Mouse (Mus musculus) ovary, postnatal 10 days (tissue): ENCODE measurements around the gene Cpne2.

ENCODE experiments used
- DNase-seq: peaks from one replicate; pipeline ENCODE4 v3.0.0; 2022; ENCODE audit warnings: low spot score

Cpne2 gene

DNA sequence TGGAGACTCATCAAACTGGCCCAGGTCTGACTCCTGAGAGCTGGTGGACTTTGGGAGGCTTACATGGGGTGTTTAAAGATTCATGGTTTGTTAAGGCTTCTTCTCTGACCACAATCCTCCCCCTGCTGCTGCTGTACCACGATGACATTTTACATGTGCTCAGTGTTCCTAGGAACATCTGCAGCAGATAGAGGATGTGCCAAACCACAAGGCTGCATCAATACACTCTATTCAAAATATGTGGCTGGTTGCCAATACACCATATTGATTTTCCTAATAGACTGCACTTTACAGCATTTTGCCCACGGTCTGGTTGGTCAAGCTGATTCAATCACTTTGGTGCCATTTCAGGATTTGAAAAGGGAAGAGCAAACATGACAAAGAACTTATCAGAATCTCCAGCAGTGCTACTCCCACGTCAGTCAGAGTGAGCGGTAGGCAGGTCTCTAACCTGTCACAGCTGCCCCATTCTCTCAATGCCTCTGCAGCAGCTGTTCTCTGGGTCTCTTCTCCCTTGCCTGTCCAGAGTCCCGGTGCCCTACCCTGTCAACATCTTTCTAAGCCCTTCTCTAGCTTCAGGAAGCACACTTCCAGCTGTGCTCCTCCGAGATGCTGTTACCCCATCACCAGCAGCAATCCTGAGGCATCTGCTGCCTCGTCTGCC lies 49.2 kb downstream of the Cpne2 start:
- no peak for DNase-seq

DNA sequence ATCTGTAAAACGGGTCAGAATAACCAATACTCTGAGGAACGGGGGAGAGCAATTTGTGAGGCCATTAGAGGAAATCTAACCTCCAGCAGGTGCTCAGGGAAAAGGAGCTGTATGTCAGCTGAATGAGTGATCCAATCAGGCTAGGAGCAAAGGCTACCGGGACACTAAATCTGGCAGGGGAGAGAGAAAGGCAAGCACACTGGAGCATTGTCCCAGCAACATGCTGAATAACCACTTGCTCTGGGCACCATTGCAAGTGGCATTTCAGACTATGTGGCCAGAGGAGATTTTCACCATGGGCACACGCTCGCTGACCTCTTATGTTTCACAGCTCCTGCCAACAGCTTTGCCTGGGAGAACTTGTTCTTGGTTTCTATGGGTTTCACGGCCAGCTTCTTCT lies 49.8 kb downstream of the Cpne2 start:
- no peak for DNase-seq

DNA sequence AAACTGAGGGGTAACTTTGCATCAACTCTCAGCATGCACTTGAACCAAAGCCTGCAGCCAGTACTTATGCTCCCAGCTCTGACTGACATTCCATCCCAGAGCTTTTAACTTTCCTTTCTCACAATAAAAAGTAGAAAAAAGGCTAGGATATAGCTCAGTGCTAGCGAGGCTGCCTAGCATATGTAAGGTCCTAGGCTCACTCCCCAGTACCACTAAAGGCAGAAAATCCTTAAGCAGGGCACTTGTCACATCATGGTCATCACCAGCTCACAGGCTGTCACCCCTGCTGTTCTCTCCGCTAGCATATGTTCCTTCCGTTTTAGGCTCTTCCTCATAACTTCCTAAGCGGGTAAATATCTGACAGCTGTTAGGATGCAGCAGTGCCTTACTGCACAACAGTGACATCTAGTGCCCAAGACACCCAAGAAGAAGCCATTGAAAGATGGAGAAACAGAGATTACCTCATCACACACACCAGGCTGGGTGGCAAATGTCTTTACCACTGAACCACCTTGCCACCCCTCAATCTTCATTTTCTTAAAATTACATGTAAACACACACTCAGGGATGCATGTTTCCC lies 51.5 kb downstream of the Cpne2 start:
- DNase-seq: no peak

DNA sequence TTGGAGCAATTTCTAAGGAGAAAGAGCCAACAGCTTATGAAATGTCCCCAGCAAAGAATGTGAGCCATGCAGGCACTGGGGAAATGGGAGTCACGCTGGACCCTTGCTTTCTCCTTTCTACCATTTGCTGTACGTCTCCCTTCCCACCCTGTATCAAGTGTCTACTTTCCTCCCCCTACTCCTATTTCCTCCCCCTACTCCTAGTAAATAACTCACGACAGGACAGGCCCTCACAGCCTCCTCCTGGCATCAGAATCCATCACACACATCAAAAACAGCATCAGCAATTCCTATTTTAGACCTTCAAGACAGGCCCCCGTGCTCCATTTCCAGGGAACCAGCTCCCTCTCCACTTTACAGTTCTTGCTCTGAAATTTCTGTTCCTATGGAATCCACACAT lies 58.9 kb downstream of the Cpne2 start:
- DNase-seq: no peak

DNA sequence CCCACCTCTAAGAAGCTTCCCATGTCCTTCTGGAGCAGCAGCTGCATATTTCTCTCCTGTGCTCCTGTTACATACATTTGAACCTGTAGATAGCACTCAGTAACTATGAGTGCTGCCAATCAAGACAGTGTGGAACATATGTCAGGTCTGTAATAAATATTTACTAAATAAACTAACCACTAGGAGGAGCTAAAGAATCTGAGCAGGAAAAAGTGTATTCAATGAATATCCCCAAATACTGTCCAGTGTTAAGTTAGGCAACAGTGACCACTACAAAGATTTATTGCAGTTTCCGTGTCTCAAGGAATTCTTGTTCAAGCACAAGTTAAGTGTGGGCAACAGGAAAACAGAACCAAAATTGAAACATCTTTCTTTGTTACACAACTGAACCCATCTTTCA lies 61.4 kb downstream of the Cpne2 start:
- no peak for DNase-seq

DNA sequence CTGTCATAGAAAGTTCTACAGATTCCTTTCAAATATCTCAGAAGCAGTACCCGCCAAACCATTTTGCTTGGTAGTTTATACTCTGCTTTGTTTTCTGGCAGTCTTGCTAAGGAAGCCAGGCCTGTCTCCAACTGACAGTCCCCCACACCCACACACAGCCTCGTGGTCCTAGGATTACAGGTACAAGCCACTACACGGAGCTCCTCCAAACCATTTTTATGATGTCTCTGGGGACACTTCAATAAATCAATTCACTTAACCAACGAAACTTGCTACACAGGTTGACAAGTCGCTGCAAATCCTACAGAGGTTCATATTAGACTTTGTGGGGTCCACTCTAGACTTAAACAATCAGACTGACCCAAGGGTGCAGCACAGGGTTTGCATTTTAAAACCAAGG lies 67.7 kb downstream of the Cpne2 start:
- DNase-seq: no peak

DNA sequence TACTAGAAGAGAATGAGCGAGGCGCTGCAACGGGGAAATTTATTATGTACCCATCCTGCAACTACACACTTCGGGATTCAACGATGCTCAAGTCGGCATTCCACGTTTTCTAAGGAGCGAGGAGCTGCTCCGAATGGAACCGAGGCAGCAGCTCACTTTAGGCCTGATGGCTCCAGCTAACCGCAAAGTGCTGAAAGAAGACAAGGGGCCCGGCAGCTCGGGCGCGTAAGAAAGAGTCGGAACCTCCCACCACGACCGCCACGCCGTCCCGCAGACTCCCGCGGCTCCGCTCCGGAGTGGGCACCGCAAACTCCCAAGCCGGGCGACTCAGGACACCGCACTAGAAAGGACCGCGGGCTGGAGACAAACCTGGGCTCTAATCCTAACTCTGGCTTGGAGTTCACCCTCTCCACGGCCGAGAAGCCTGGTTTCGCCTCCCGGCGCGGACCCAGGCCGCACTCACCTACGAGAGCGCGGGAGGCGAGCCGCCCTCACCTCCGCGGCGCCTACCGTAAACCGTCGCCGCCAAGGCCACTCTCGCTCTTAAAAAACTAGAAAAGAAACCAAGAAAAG lies 68.3 kb downstream of the Cpne2 start:
- peak; percentile 19 for DNase-seq

DNA sequence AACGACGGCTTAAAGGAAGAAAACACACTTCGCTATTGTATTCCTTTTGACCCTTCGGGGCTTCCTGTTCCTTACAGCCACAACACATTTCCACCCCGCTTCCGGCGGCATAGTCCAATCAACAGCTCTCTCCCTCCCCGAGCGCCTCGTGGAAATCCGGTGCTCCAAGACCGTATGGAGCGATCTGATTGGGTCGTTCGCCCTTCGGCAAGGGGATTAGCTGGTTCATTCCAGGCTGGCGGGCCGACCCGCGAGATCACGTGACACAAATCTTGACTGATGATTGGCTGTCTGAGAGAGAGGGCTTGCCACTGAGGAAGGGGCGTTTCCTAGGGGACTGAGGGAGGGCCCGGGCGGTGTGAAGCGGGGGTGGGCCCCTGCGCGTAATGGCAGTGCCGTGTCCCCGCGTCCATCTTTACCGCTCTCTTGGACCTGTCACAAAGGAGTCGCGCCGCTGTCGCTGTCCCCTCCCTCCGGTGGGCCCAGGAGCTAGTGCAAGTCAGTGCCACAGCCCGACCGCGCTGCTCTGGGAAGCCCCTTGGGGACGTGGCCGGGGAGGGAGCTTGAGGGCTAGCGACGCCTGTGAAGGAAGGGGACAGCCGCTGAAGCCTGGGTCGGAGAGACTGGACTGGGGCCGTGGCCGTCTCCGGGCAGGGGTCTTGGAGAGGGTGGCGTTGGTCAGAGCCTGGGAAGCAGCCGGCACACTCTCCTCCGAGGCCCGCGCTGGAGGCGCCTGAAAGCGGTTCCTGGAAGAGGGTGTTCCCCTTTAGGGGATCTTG lies 69.0 kb downstream of the Cpne2 start, which contains the start of the genes Rspry1 and Fam192a:
Rspry1 (plus strand) TSS at position 331 of the 779 bp plus-strand sequence.
Fam192a (minus strand) TSS at position 391 of the 779 bp plus-strand sequence.
- peak; percentile 97 for DNase-seq

DNA sequence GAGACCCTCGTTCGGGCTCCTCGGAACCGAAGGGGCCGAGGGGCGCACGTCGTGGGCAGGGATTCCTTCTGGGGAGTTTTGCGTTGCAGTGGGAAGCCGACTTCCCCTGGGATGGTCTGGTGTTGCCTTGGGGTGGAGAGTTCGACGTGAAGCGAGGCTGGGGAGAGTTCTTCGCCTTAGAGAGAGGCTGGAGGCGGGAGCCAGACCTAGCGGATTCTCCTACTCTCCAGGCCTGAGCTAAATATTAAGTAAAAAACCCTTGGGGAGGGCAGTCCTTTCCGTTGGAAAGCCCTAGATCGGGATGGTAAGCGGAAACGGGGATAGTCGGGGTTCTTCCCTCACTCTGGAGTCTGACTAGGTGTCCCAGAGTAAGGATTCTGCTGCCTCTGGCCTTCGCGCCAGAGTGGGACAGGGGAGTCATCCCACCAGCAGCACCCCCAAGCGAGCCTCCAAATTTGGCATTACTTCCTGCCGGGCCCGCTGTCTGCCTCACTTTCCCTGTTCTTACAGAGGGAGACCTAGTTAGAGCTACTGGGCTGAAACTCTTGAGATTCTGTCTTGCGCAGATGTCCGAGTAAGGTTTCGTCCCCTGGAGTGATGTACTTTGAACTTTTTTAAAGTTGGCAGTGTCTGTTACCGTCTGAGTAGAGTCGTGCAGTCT lies 69.8 kb downstream of the Cpne2 start:
- DNase-seq: no peak

DNA sequence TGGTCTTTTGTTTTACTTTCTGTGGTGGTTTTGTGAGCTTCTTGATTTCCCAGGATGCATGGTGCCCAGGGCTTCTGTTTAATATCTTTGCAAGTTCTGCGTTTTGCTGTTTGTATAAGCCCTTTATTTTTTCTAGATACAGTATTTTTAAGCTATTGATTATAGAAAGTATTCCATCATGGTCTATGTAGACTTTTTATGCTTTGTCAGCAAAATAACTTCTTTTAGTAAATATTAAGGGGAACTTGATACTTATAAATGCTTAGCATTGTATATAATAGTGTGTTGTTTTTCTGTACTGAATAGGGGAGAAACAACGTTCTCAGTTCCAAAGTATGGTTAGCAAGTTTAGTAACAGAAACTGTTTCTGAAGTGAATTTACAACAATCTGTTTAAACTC lies 71.2 kb downstream of the Cpne2 start:
- no peak for DNase-seq

DNA sequence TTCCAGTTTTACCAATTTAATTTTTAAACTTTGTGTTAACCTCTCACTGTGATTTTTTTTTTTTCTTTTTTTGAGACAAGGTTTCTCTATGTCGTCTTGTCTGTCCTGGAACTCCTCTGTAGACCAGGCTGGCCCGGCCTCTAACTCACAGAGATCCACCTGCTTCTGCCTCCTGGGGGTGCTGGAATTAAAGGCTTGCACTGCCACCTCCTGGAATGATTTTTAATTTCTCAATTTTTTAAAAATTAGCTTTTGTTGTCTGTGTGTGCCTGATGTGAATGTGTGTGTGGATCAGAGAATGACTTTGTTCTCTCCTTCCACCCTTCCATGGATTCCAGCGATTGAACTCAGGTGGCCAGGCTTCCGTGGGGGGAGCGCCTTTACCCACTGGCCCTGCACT lies 74.3 kb downstream of the Cpne2 start:
- DNase-seq: no peak
